Mouse (Mus musculus) ES-E14 (cell line): Measurements from ENCODE around the gene C330007P06Rik. TPM values are rescaled to one million over a fixed set of nuclear protein-coding genes. Genes with fewer than 3 reads are reported as not detected.
"Not testable (repeated sequence)": the region's sequence is repeated elsewhere in the genome, so short reads cannot be mapped to it uniquely, and the experiment has no call there.

Experiments used
- DNase-seq: peaks from one replicate; pipeline ENCODE4 v3.0.0-alpha.2; 2013; ENCODE audit warnings: low read depth, low spot score
- H3K27ac ChIP-seq: 2 replicates; pipeline ENCODE4 v1.5.1; 2012; ENCODE audit warnings: low read depth, mild to moderate bottlenecking, low read length, moderate library complexity, mixed read lengths; ENCODE audit not compliant: poor library complexity, insufficient read depth, severe bottlenecking
- H3K36me3 ChIP-seq: 2 replicates; pipeline ENCODE4 v1.6.1; 2012; ENCODE audit warnings: mild to moderate bottlenecking, low read length, moderate library complexity, mixed read lengths; ENCODE audit not compliant: control insufficient read depth, poor library complexity, insufficient read depth, severe bottlenecking
- H3K4me1 ChIP-seq, 2 experiments: fragments of 150-350 bp in 1 of 2; sonication (generic) in 1 of 2; 2 replicates each; pipeline ENCODE4 v1.6.1; 2012; ENCODE audit warnings: low read length in 2 of 2, mild to moderate bottlenecking in 1 of 2, mixed read lengths in 1 of 2; ENCODE audit not compliant: control insufficient read depth in 2 of 2, insufficient read depth in 2 of 2, poor library complexity in 1 of 2
- H3K4me3 ChIP-seq, 2 experiments: fragments of 150-350 bp in 1 of 2; sonication (generic) in 1 of 2; 2 replicates each; pipeline ENCODE4 v1.5.1; 2012; ENCODE audit warnings: low read length in 2 of 2, low read depth in 1 of 2, mild to moderate bottlenecking in 1 of 2, mixed read lengths in 1 of 2; ENCODE audit not compliant: insufficient read depth in 1 of 2, poor library complexity in 1 of 2, severe bottlenecking in 1 of 2
- H3K9ac ChIP-seq: 2 replicates; pipeline ENCODE4 v1.6.1; 2012; ENCODE audit warnings: low read depth, mild to moderate bottlenecking, low read length, mixed read lengths; ENCODE audit not compliant: poor library complexity, insufficient read depth, severe bottlenecking
- H3K9me3 ChIP-seq: fragments of 150-350 bp; sonication (generic); 2 replicates; pipeline ENCODE4 v1.6.1; 2012; ENCODE audit warnings: low read depth, mild to moderate bottlenecking, low read length; ENCODE audit not compliant: control insufficient read depth, insufficient read depth
- CHD2 ChIP-seq: IDR thresholded peaks from 2 replicates; pipeline ENCODE4 v1.6.1; 2014; ENCODE audit warnings: mild to moderate bottlenecking, low read depth, low read length, inconsistent platforms
- HCFC1 ChIP-seq: IDR thresholded peaks from 2 replicates; pipeline ENCODE4 v1.6.1; 2012; ENCODE audit warnings: low read length, inconsistent platforms, borderline replicate concordance; ENCODE audit not compliant: insufficient read depth
- MAFK ChIP-seq: IDR thresholded peaks from 2 replicates; pipeline ENCODE4 v1.6.1; 2014; ENCODE audit warnings: mild to moderate bottlenecking, low read depth, low read length, inconsistent platforms; ENCODE audit not compliant: insufficient read depth
- ZC3H11A ChIP-seq: IDR thresholded peaks from 2 replicates; pipeline ENCODE4 v1.6.1; 2012; ENCODE audit warnings: low read depth, mild to moderate bottlenecking, inconsistent platforms, low read length, borderline replicate concordance
- ZNF384 ChIP-seq: IDR thresholded peaks from 2 replicates; pipeline ENCODE4 v1.6.1; 2012; ENCODE audit warnings: low read depth, low read length, inconsistent platforms
- in situ Hi-C, 2 experiments: fragments of 600-800 bp; cut with MboI; formaldehyde crosslinking; loops; one replicate each; pipeline ENCODE4 v1.15.1; 2025; ENCODE audit warnings: low sequenced_read_pairs in 2 of 2, inconsistent platforms in 1 of 2; ENCODE audit not compliant: unreplicated experiment in 2 of 2
- total RNA-seq: library from RNA; depleted of rRNA; stranded (reverse); fragments of 300-350 nt; gene quantifications from 2 replicates; pipeline ENCODE4 v1.2.3, GENCODE M21; 2012

C330007P06Rik gene
- total RNA-seq, 1 experiment = 30.2 TPM

DNA sequence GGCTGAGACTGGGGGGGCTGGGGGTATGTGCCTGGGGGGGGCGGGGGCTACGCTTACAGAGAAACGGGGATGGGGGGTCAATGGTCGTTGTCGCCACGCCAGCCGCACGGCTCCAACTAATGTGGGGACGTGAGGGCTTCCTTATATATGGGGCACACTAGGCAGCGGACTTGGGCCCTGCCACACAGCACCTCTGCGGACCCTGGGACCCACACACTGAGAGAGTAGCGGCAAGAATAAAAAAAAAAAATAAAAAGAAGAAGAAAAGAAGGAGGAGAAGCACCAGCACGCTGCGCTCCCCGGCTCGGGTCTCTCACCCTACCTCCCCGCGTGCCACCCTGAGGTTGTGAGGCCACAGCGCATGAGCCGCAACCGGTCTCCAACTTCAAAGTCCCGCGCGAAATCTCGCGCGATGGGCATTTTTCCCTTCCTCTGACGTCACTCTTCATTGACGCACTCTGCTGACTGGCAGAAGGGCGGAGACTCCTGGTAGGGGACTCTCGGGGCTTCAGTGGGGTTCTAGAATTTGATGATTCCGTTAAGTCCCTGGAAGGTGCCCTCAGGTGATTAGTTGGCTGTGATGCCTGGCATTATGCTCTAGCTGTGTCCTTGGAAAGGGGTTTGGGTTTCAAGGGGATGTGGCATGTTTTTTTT, 29.3 kb upstream of the C330007P06Rik start:
- 0 out of 2 replicates have a peak, but pooled peaks have one; percentile 3 for TF ChIP-seq MAFK
- TF ChIP-seq ZNF384 = peak; percentile 43; the same call in 1 of the 2 replicates
- TF ChIP-seq ZC3H11A = no peak
- TF ChIP-seq CHD2 = peak; percentile 98
- peak; percentile 67; the same call in 1 of the 2 replicates for TF ChIP-seq HCFC1
- peak overlapping the region; percentile 88 to 93 for H3K4me3 ChIP-seq
- H3K9me3 ChIP-seq = no peaks in the 10 kb centered on the region
- peak; percentile 79 for DNase-seq
- no peaks in the 10 kb centered on the region for H3K36me3 ChIP-seq
- in situ Hi-C loops = no loop called here
- peak overlapping the region; percentile 80; the same call in 1 of the 2 replicates for H3K27ac ChIP-seq
- no peaks in the 10 kb centered on the region for H3K4me1 ChIP-seq
- peak overlapping the region; percentile 96 for H3K9ac ChIP-seq

DNA sequence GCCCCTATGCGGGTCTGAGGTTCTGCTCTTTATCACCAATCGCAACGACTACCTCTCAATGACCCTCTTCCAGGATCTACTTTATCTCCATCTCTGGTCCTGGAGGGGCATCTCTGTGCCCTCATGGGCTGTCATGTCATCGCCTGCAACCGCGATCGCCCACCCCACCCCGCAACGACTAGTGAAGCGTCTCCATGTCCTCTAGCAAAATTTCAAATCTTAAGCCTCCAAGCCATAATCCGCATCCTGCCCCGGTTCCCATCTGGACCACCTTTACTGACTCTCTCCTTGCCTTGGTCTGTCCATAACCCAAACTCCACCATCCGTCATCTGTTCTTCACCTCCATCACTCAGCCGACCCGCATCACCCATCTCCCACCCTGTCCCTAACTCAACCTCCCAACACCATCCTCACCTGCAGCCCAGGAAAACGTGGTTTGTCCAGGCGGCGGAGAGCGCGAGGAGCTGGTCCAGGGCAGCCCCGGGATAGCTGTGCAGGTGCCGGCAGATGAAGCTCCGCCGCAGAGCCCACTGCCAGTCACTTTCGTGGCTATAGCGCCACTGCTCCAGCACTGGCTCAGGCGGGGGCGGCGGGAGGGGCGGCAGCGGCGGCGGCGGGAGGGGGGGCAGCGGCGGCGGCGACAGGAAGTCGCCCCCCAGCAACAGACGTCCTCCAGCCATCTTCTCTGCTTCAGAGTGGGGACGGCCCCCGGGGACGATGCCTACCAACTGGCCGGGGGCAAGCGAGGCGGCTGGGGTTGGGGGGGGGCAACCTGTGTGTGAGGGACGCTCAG, 28.6 kb upstream of the C330007P06Rik start, which contains the start of gene Nkrf:
Gene Nkrf (minus strand): TSS at position 579 of the 794 bp plus-strand sequence.
- no peak for DNase-seq
- Histone ChIP-seq H3K27ac (peak within 1 kb of the TSS; percentile 80; the same call in 1 of the 2 replicates), H3K36me3 (no peaks in the 10 kb centered on the region), H3K9ac (peak within 1 kb of the TSS; percentile 96), H3K4me3 (peak within 1 kb of the TSS; percentile 88 to 93), H3K4me1 (no peaks in the 10 kb centered on the region), H3K9me3 (no peaks in the 10 kb centered on the region)
- in situ Hi-C loops = no loop called here
- TF ChIP-seq CHD2 = no peak
- TF ChIP-seq HCFC1 = no peak
- TF ChIP-seq MAFK = no peak
- TF ChIP-seq ZC3H11A = no peak
- TF ChIP-seq ZNF384 = no peak

DNA sequence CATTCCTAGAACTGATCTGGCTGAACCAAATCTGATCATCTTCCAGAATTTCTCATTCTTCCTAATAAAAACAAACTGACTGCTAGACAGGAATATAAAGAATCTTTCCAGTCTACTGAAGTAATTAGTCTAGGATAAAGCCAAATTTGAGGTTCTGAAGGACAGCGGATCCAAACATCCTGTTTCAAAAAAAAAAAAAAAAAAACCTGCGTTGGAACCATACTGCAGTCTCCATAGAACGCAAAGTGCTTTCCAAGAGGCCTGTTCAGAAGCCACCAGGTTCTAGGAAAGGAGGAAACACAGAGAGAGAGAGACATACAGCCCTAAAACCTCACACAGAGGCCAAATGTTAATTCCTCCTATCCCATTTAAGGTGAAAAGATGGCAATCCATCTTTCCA, 27.7 kb upstream of the C330007P06Rik start:
- H3K36me3 ChIP-seq = no peaks in the 10 kb centered on the region
- H3K9ac ChIP-seq = peak overlapping the region; percentile 96; the same call in 1 of the 2 replicates
- no peaks in the 10 kb centered on the region for H3K9me3 ChIP-seq
- H3K4me1 ChIP-seq = no peaks in the 10 kb centered on the region
- in situ Hi-C loops = no loop called here
- no peak for DNase-seq
- TF ChIP-seq MAFK = no peak
- peak; percentile 62 for TF ChIP-seq ZNF384
- no peak for TF ChIP-seq ZC3H11A
- TF ChIP-seq HCFC1 = no peak
- no peak for TF ChIP-seq CHD2
- H3K27ac ChIP-seq = no peak overlapping the region
- H3K4me3 ChIP-seq = peak overlapping the region; percentile 88 to 93; a peak in 3 of 4 replicates

DNA sequence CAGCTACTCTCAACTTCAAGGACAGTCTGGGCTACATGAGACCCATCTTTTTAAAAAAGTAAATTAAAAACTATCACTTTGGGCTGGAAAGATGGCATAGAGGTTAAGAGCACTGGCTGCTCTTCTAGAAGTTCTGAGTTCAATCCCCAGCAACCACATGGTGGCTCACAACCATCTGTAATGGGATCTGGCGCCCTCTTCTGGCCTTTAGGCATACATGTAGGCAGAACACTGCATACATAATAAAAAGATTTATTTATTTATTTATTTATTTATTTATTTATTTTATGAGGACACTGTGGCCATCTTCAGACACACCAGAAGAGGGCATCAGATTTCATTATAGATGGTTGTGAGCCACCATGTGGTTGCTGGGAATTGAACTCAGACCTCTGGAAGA, 25.0 kb upstream of the C330007P06Rik start:
- in situ Hi-C loops, DNase-seq, H3K9me3 ChIP-seq: not testable (repeated sequence)

More for the DNA sequence above, 25.0 kb upstream of the C330007P06Rik start:
- not testable (repeated sequence) for H3K9ac ChIP-seq, H3K4me3 ChIP-seq, H3K4me1 ChIP-seq, H3K36me3 ChIP-seq, H3K27ac ChIP-seq
